Comparison of ENCODE assay signal across 13 mouse cellular contexts in the genomic region with DNA sequence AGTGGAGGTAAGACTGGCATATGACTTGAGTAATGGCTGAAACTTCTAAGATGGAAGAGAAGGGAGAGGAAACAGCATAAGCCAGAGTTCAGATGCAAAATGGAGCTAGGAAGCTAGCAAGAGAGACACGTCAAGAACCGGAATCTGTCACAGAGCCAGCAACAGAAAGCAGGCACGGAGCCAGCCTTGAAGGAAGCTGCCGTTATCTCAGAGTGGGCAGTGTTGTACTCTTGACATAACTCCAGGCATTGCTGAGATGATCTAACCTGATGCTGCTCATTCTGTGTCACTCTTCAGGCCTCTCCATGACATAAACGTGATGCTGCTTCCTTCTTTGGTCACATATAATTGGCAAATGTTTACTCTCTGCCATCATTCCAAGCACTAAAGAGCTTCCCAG.
DNase-seq lines count a peak whose midpoint lies in the region; ATAC-seq and TF ChIP-seq lines count a peak whose summit lies in the region.
"Had no signal": no experiment of that assay in that cellular context is flagged by ENCODE, and none has a peak within 500 bp of the region (broad histone marks: within the 10 kb centered on the region; RNA-seq: fewer than 3 reads in every experiment).

No protein-coding gene starts in this region.

- TF ChIP-seq EP300 in MEL (IDR thresholded peaks at IDR 0.05; ENCODE audit: low read depth in 1 of 2, low read length in 2 of 2) = peak; percentile 60 to 73

- H3K4me1 ChIP-seq in heart, embryonic 12.5 days (replicated peaks) = peaks cover 10% of the 10 kb centered on the region
- no peaks in the 10 kb centered on the region for H3K4me1 ChIP-seq in heart, embryonic 10.5 days
- peaks cover 4 to 9% of the 10 kb centered on the region in 2 experiments; a peak in 3 of 4 replicates for H3K4me1 ChIP-seq in MEL (ENCODE audit: control insufficient read depth in 1 of 2, insufficient read depth in 2 of 2, low read length in 2 of 2)
- H3K4me1 ChIP-seq in midbrain, embryonic 10.5 days = peaks cover 10% of the 10 kb centered on the region
- H3K4me1 ChIP-seq in forebrain, embryonic 14.5 days (ENCODE audit: control insufficient read depth, insufficient read depth, low read length) = no peaks in the 10 kb centered on the region; the same call in 1 of the 2 replicates
- H3K4me1 ChIP-seq: stomach, embryonic 15.5 days had no signal

- no peaks in the 10 kb centered on the region for H3K79me2 ChIP-seq in MEL (ENCODE audit: control insufficient read depth, insufficient read depth, low read length, poor library complexity)

- no peak for TF ChIP-seq CTCF in MEL (IDR thresholded peaks at IDR 0.05 in 2 of 3, conservative IDR thresholded peaks at IDR 0.05 in 1 of 3; ENCODE audit: control insufficient read depth in 1 of 3, insufficient read depth in 1 of 3, low read depth in 2 of 3, low read length in 3 of 3, poor library complexity in 1 of 3, severe bottlenecking in 1 of 3)

- H3K4me2 ChIP-seq in heart, embryonic 12.5 days = no peak overlapping the region
- H3K4me2 ChIP-seq in forebrain, embryonic 14.5 days (ENCODE audit: low read length) = no peak overlapping the region
- H3K4me2 ChIP-seq: stomach, embryonic 15.5 days had no signal

- no peak overlapping the region for H3K4me3 ChIP-seq in heart, embryonic 12.5 days
- no peak overlapping the region for H3K4me3 ChIP-seq in heart, embryonic 10.5 days
- H3K4me3 ChIP-seq in MEL (ENCODE audit: control insufficient read depth in 1 of 2, insufficient read depth in 1 of 2, low read depth in 2 of 2, low read length in 2 of 2) = no peak overlapping the region
- no peak overlapping the region for H3K4me3 ChIP-seq in midbrain, embryonic 10.5 days
- no peak overlapping the region for H3K4me3 ChIP-seq in forebrain, embryonic 14.5 days (ENCODE audit: low read depth, low read length)
- H3K4me3 ChIP-seq: left cerebral cortex, adult 2 months; stomach, embryonic 15.5 days had no signal

- WGBS in heart, embryonic 12.5 days = 24% methylated on average over 5 of the region's 5 CpGs
- 46% methylated on average over 5 of the region's 5 CpGs for WGBS in heart, embryonic 10.5 days
- 90% methylated on average over 5 of the region's 5 CpGs for WGBS in midbrain, embryonic 10.5 days
- WGBS in forebrain, embryonic 14.5 days = 61% methylated on average over 5 of the region's 5 CpGs

- TF ChIP-seq POLR2A in MEL (IDR thresholded peaks at IDR 0.05; ENCODE audit: control insufficient read depth in 1 of 2, insufficient read depth in 1 of 2, low read depth in 1 of 2, low read length in 2 of 2, poor library complexity in 1 of 2) = no peak

- no peak for TF ChIP-seq RAD21 in MEL (IDR thresholded peaks at IDR 0.05; ENCODE audit: low read depth, low read length)

- H3K9ac ChIP-seq in heart, embryonic 12.5 days = no peak overlapping the region
- H3K9ac ChIP-seq in MEL (ENCODE audit: control insufficient read depth, low read depth, low read length, poor library complexity, severe bottlenecking) = no peak overlapping the region
- no peak overlapping the region for H3K9ac ChIP-seq in forebrain, embryonic 14.5 days (ENCODE audit: low read length)
- H3K9ac ChIP-seq: stomach, embryonic 15.5 days had no signal

- no peaks in the 10 kb centered on the region for H3K36me3 ChIP-seq in heart, embryonic 12.5 days
- H3K36me3 ChIP-seq in heart, embryonic 10.5 days = no peaks in the 10 kb centered on the region
- peaks cover 0 to 7% of the 10 kb centered on the region in 2 experiments; a peak in 2 of 4 replicates for H3K36me3 ChIP-seq in MEL (ENCODE audit: control insufficient read depth in 1 of 2, insufficient read depth in 2 of 2, low read length in 2 of 2)
- H3K36me3 ChIP-seq in midbrain, embryonic 10.5 days = no peaks in the 10 kb centered on the region
- no peaks in the 10 kb centered on the region for H3K36me3 ChIP-seq in forebrain, embryonic 14.5 days (ENCODE audit: control insufficient read depth, insufficient read depth, low read length)
- H3K36me3 ChIP-seq: stomach, embryonic 15.5 days had no signal

- ATAC-seq in heart, embryonic 12.5 days (ENCODE audit: insufficient number of reproducible peaks, low FRiP score) = peak; percentile 39
- no peak for ATAC-seq in forebrain, embryonic 14.5 days
- ATAC-seq: CD4-positive, CD25-positive, alpha-beta regulatory T cell, adult 4 months had no signal

- H3K27ac ChIP-seq in heart, embryonic 12.5 days (ENCODE audit: poor library complexity, severe bottlenecking) = no peak overlapping the region
- no peak overlapping the region for H3K27ac ChIP-seq in heart, embryonic 10.5 days
- no peak overlapping the region for H3K27ac ChIP-seq in MEL (ENCODE audit: control insufficient read depth, low read depth, low read length)
- H3K27ac ChIP-seq in midbrain, embryonic 10.5 days (replicated peaks) = no peak overlapping the region
- H3K27ac ChIP-seq in forebrain, embryonic 14.5 days (ENCODE audit: low read depth, low read length) = no peak overlapping the region
- H3K27ac ChIP-seq: kidney, postnatal 0 days; left cerebral cortex, adult 2 months; stomach, embryonic 15.5 days had no signal

- DNase-seq in heart, embryonic 10.5 days (ENCODE audit: low spot score) = no peak
- DNase-seq in MEL (ENCODE audit: low read depth, low spot score) = peak; percentile 81
- peak; percentile 64 for DNase-seq in adrenal gland, postnatal 14 days
- peak; percentile 45 to 52 for DNase-seq in lung, adult 18-20 months
- DNase-seq in midbrain, embryonic 10.5 days (ENCODE audit: low spot score) = no peak
- no peak for DNase-seq in forebrain, embryonic 14.5 days (ENCODE audit: low spot score)
- DNase-seq in ovary, adult 18-20 months (ENCODE audit: low spot score) = no peak
- DNase-seq: liver had no signal

- no peaks in the 10 kb centered on the region for H3K9me3 ChIP-seq in heart, embryonic 12.5 days (replicated peaks)
- no peaks in the 10 kb centered on the region for H3K9me3 ChIP-seq in heart, embryonic 10.5 days
- H3K9me3 ChIP-seq in MEL (replicated peaks; ENCODE audit: insufficient read depth, low read length) = no peaks in the 10 kb centered on the region
- H3K9me3 ChIP-seq in midbrain, embryonic 10.5 days (replicated peaks) = no peaks in the 10 kb centered on the region
- no peaks in the 10 kb centered on the region for H3K9me3 ChIP-seq in forebrain, embryonic 14.5 days (replicated peaks; ENCODE audit: control insufficient read depth, low read length)
- H3K9me3 ChIP-seq: stomach, embryonic 15.5 days had no signal

- no peaks in the 10 kb centered on the region for H3K27me3 ChIP-seq in heart, embryonic 12.5 days (replicated peaks)
- no peaks in the 10 kb centered on the region for H3K27me3 ChIP-seq in heart, embryonic 10.5 days (ENCODE audit: insufficient read depth, poor library complexity, severe bottlenecking)
- H3K27me3 ChIP-seq in MEL (ENCODE audit: control insufficient read depth in 1 of 2, insufficient read depth in 2 of 2, low read length in 2 of 2) = no peaks in the 10 kb centered on the region
- no peaks in the 10 kb centered on the region for H3K27me3 ChIP-seq in midbrain, embryonic 10.5 days (ENCODE audit: low read depth, poor library complexity, severe bottlenecking)
- no peaks in the 10 kb centered on the region for H3K27me3 ChIP-seq in forebrain, embryonic 14.5 days (replicated peaks; ENCODE audit: control insufficient read depth, insufficient read depth, low read length)
- H3K27me3 ChIP-seq: stomach, embryonic 15.5 days had no signal

TF ChIP-seq in MEL, 35 proteins besides CTCF, POLR2A, EP300 and RAD21:
- TF ChIP-seq MEF2A (IDR thresholded peaks at IDR 0.05; ENCODE audit: extremely low read depth, insufficient replicate concordance, low read depth, low read length, poor library complexity, severe bottlenecking) (no peak), MYB (IDR thresholded peaks at IDR 0.05; ENCODE audit: low read depth, low read length) (no peak), ZNF384 (IDR thresholded peaks at IDR 0.05; ENCODE audit: low read depth, low read length) (no peak), MAX (IDR thresholded peaks at IDR 0.05; ENCODE audit: low read length) (no peak), GABPA (IDR thresholded peaks at IDR 0.05; ENCODE audit: low read depth, low read length) (no peak), GATA1 (IDR thresholded peaks at IDR 0.05; ENCODE audit: low read depth, low read length) (peak; percentile 70; the same call in 1 of the 2 replicates), RCOR1 (IDR thresholded peaks at IDR 0.05; ENCODE audit: low read depth, low read length) (peak; percentile 14; the same call in 1 of the 2 replicates), ELF1 (IDR thresholded peaks at IDR 0.05; ENCODE audit: low read depth, low read length) (no peak), MXI1 (IDR thresholded peaks at IDR 0.05; ENCODE audit: low read depth, low read length) (no peak), TBP (IDR thresholded peaks at IDR 0.05; ENCODE audit: low read depth, low read length) (no peak), TCF12 (IDR thresholded peaks at IDR 0.05; ENCODE audit: low read depth, low read length) (peak; percentile 29; the same call in 1 of the 2 replicates), ETS1 (IDR thresholded peaks at IDR 0.05; ENCODE audit: low read depth, low read length) (peak; percentile 76), SMC3 (IDR thresholded peaks at IDR 0.05; ENCODE audit: low read depth, low read length) (no peak), KAT2A (conservative IDR thresholded peaks at IDR 0.05; ENCODE audit: low read depth, low read length) (no peak), NRF1 (IDR thresholded peaks at IDR 0.05; ENCODE audit: insufficient read depth, low read depth, low read length, poor library complexity, severe bottlenecking) (no peak), BHLHE40 (IDR thresholded peaks at IDR 0.05; ENCODE audit: borderline replicate concordance, low read depth, low read length) (no peak), POLR2AphosphoS2 (IDR thresholded peaks at IDR 0.05; ENCODE audit: low read length) (no peak)

Comparison
In these comparisons a context has a peak if more than half of its experiments do, and no peak if none do; other contexts are left out.
1. DNase-seq: peak in MEL (single experiment), adrenal gland, postnatal 14 days (single experiment) and lung, adult 18-20 months (2 of 2); none in heart, embryonic 10.5 days (single experiment), midbrain, embryonic 10.5 days (single experiment), forebrain, embryonic 14.5 days (single experiment) and ovary, adult 18-20 months (single experiment).